Mouse (Mus musculus) ES-E14 (cell line): Measurements from ENCODE around the gene Gm28035. TPM values are rescaled to one million over a fixed set of nuclear protein-coding genes. Genes with fewer than 3 reads are reported as not detected.
A peak's percentile ranks its signal among the peaks of the same experiment; 100 is the strongest.

Source experiments
- DNase-seq: peaks from one replicate; pipeline ENCODE4 v3.0.0-alpha.2; 2013; ENCODE audit warnings: low read depth, low spot score
- H3K27ac ChIP-seq: 2 replicates; pipeline ENCODE4 v1.5.1; 2012; ENCODE audit warnings: low read depth, mild to moderate bottlenecking, low read length, moderate library complexity, mixed read lengths; ENCODE audit not compliant: poor library complexity, insufficient read depth, severe bottlenecking
- H3K36me3 ChIP-seq: 2 replicates; pipeline ENCODE4 v1.6.1; 2012; ENCODE audit warnings: mild to moderate bottlenecking, low read length, moderate library complexity, mixed read lengths; ENCODE audit not compliant: control insufficient read depth, poor library complexity, insufficient read depth, severe bottlenecking
- H3K4me1 ChIP-seq, 2 experiments: fragments of 150-350 bp in 1 of 2; sonication (generic) in 1 of 2; 2 replicates each; pipeline ENCODE4 v1.6.1; 2012; ENCODE audit warnings: low read length in 2 of 2, mild to moderate bottlenecking in 1 of 2, mixed read lengths in 1 of 2; ENCODE audit not compliant: control insufficient read depth in 2 of 2, insufficient read depth in 2 of 2, poor library complexity in 1 of 2
- H3K4me3 ChIP-seq, 2 experiments: fragments of 150-350 bp in 1 of 2; sonication (generic) in 1 of 2; 2 replicates each; pipeline ENCODE4 v1.5.1; 2012; ENCODE audit warnings: low read length in 2 of 2, low read depth in 1 of 2, mild to moderate bottlenecking in 1 of 2, mixed read lengths in 1 of 2; ENCODE audit not compliant: insufficient read depth in 1 of 2, poor library complexity in 1 of 2, severe bottlenecking in 1 of 2
- H3K9ac ChIP-seq: 2 replicates; pipeline ENCODE4 v1.6.1; 2012; ENCODE audit warnings: low read depth, mild to moderate bottlenecking, low read length, mixed read lengths; ENCODE audit not compliant: poor library complexity, insufficient read depth, severe bottlenecking
- H3K9me3 ChIP-seq: fragments of 150-350 bp; sonication (generic); 2 replicates; pipeline ENCODE4 v1.6.1; 2012; ENCODE audit warnings: low read depth, mild to moderate bottlenecking, low read length; ENCODE audit not compliant: control insufficient read depth, insufficient read depth
- CHD2 ChIP-seq: IDR thresholded peaks from 2 replicates; pipeline ENCODE4 v1.6.1; 2014; ENCODE audit warnings: mild to moderate bottlenecking, low read depth, low read length, inconsistent platforms
- HCFC1 ChIP-seq: IDR thresholded peaks from 2 replicates; pipeline ENCODE4 v1.6.1; 2012; ENCODE audit warnings: low read length, inconsistent platforms, borderline replicate concordance; ENCODE audit not compliant: insufficient read depth
- MAFK ChIP-seq: IDR thresholded peaks from 2 replicates; pipeline ENCODE4 v1.6.1; 2014; ENCODE audit warnings: mild to moderate bottlenecking, low read depth, low read length, inconsistent platforms; ENCODE audit not compliant: insufficient read depth
- ZC3H11A ChIP-seq: IDR thresholded peaks from 2 replicates; pipeline ENCODE4 v1.6.1; 2012; ENCODE audit warnings: low read depth, mild to moderate bottlenecking, inconsistent platforms, low read length, borderline replicate concordance
- ZNF384 ChIP-seq: IDR thresholded peaks from 2 replicates; pipeline ENCODE4 v1.6.1; 2012; ENCODE audit warnings: low read depth, low read length, inconsistent platforms
- in situ Hi-C, 2 experiments: fragments of 600-800 bp; cut with MboI; formaldehyde crosslinking; loops; one replicate each; pipeline ENCODE4 v1.15.1; 2025; ENCODE audit warnings: low sequenced_read_pairs in 2 of 2, inconsistent platforms in 1 of 2; ENCODE audit not compliant: unreplicated experiment in 2 of 2
- total RNA-seq: library from RNA; depleted of rRNA; stranded (reverse); fragments of 300-350 nt; gene quantifications from 2 replicates; pipeline ENCODE4 v1.2.3, GENCODE M21; 2012

Gene Gm28035
- total RNA-seq, 1 experiment, result 0.76 TPM

- in situ Hi-C loops, result no loop called here
- Histone ChIP-seq H3K9ac (no peak overlapping the region), H3K4me1 (peaks cover 4 to 21% of the 10 kb centered on the region in 2 experiments), H3K4me3 (no peak overlapping the region), H3K36me3 (peaks cover 33% of the 10 kb centered on the region), H3K9me3 (no peaks in the 10 kb centered on the region), H3K27ac (no peak overlapping the region)
- TF ChIP-seq MAFK (no peak), HCFC1 (no peak), ZC3H11A (no peak), ZNF384 (no peak), CHD2 (no peak)
- no peak for DNase-seq
These were observed 12.2 kb downstream of the Gm28035 start for GRCm38 (mm10) chr2:30252521-30252920.

GRCm38 (mm10) chr2:30253809-30254208 lies 13.4 kb downstream of the Gm28035 start:
- no peak overlapping the region for H3K27ac ChIP-seq
- H3K4me3 ChIP-seq, result no peak overlapping the region
- peaks cover 4 to 24% of the 10 kb centered on the region in 2 experiments for H3K4me1 ChIP-seq
- TF ChIP-seq CHD2 (no peak), HCFC1 (no peak), ZC3H11A (no peak), ZNF384 (no peak), MAFK (no peak)
- peaks cover 33% of the 10 kb centered on the region for H3K36me3 ChIP-seq
- in situ Hi-C loops, result no loop called here
- H3K9ac ChIP-seq, result no peak overlapping the region
- no peak for DNase-seq
- H3K9me3 ChIP-seq, result no peaks in the 10 kb centered on the region

GRCm38 (mm10) chr2:30255631-30256395 lies 15.4 kb downstream of the Gm28035 start:
- Histone ChIP-seq H3K27ac (no peak overlapping the region), H3K36me3 (peaks cover 29% of the 10 kb centered on the region), H3K4me3 (no peak overlapping the region)

GRCm38 (mm10) chr2:30256616-30257350 lies 16.4 kb downstream of the Gm28035 start:
- Histone ChIP-seq H3K9ac (no peak overlapping the region), H3K9me3 (no peaks in the 10 kb centered on the region), H3K27ac (no peak overlapping the region), H3K4me3 (peak overlapping the region in 1 of 2 experiments; percentile 44; a peak in 1 of 4 replicates), H3K4me1 (peaks cover 0 to 16% of the 10 kb centered on the region in 2 experiments; a peak in 2 of 4 replicates), H3K36me3 (peaks cover 29% of the 10 kb centered on the region)
- TF ChIP-seq HCFC1, result no peak
- TF ChIP-seq MAFK, result no peak
- no peak for TF ChIP-seq ZNF384
- TF ChIP-seq ZC3H11A, result no peak
- TF ChIP-seq CHD2, result no peak
- in situ Hi-C loops, result no loop called here
- DNase-seq, result no peak

More at GRCm38 (mm10) chr2:30255631-30256395, 15.4 kb downstream of the Gm28035 start:
- H3K4me1 ChIP-seq, result peaks cover 4 to 22% of the 10 kb centered on the region in 2 experiments
- in situ Hi-C loops, result no loop called here
- TF ChIP-seq MAFK, result no peak
- TF ChIP-seq ZNF384, result no peak
- no peak for TF ChIP-seq HCFC1
- no peak for TF ChIP-seq CHD2
- no peak for TF ChIP-seq ZC3H11A
- no peak overlapping the region for H3K9ac ChIP-seq
- H3K9me3 ChIP-seq, result no peaks in the 10 kb centered on the region
- no peak for DNase-seq
